Mouse (Mus musculus): ENCODE results near the gene Stxbp5.

DNA sequence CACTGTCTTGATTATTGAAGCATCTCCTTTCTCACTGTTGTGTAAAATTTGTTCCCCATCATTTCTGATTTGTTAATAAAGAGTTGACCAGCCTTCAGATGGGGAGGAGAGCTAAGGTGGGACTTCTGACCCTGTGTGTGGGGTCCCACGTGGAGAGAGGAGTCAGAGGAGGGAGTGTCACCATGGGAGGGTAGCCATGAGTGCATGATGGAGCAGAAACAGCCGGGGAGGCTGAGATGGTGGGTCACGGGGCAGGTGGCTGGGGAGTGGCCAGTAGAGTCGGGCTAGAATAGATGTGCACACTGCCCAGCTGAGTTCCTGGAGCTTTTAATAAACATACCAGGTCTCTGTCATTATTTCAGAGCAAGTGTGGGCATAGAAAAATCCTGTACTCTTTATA lies 121.0 kb downstream of the Stxbp5 start:
- TF ChIP-seq CTCF (IDR thresholded peaks at IDR 0.05; ENCODE audit: insufficient read depth, low read depth, low read length): no peak
- TF ChIP-seq POLR2A (IDR thresholded peaks at IDR 0.05; ENCODE audit: insufficient read depth, low read depth, low read length): no peak

Measured in olfactory bulb, adult 2 months (tissue).